Mouse (Mus musculus): Measurements from ENCODE around the gene Nbl1.

Nbl1 gene

GRCm38 (mm10) chr4:139092356-139093195 is at the start of gene Nbl1:
Gene Nbl1 (minus strand): TSS chr4:139092993.
- peak in 1 of 2 experiments; percentile 60 for DNase-seq (ENCODE audit: low spot score in 2 of 2)

- DNase-seq (ENCODE audit: low spot score in 2 of 2): no peak
Observed at GRCm38 (mm10) chr4:139141785-139142184, 49.0 kb upstream of the Nbl1 start.

- no peak for DNase-seq (ENCODE audit: low spot score in 2 of 2)
Observed at GRCm38 (mm10) chr4:139140267-139140666, 47.5 kb upstream of the Nbl1 start.

GRCm38 (mm10) chr4:139136011-139136410 is 43.2 kb upstream of the Nbl1 start:
- no peak for DNase-seq (ENCODE audit: low spot score in 2 of 2)

- DNase-seq (ENCODE audit: low spot score in 2 of 2): no peak
Observed at GRCm38 (mm10) chr4:139133109-139133508, 40.3 kb upstream of the Nbl1 start.

- DNase-seq (ENCODE audit: low spot score in 2 of 2): no peak
Observed at GRCm38 (mm10) chr4:139131858-139132672, 39.3 kb upstream of the Nbl1 start.

GRCm38 (mm10) chr4:139130701-139131549 is 38.1 kb upstream of the Nbl1 start, which contains the start of gene Minos1:
Gene Minos1 (minus strand): TSS chr4:139131113.
- peak; percentile 89 to 96 for DNase-seq (ENCODE audit: low spot score in 2 of 2)

- peak in 1 of 2 experiments; percentile 28 for DNase-seq (ENCODE audit: low spot score in 2 of 2)
Observed at GRCm38 (mm10) chr4:139129806-139130700, 37.3 kb upstream of the Nbl1 start.

GRCm38 (mm10) chr4:139126475-139126874 is 33.7 kb upstream of the Nbl1 start:
- DNase-seq (ENCODE audit: low spot score in 2 of 2): no peak

- DNase-seq (ENCODE audit: low spot score in 2 of 2): no peak
Observed at GRCm38 (mm10) chr4:139124940-139125339, 32.1 kb upstream of the Nbl1 start.

- no peak for DNase-seq (ENCODE audit: low spot score in 2 of 2)
Observed at GRCm38 (mm10) chr4:139122557-139122956, 29.8 kb upstream of the Nbl1 start.

GRCm38 (mm10) chr4:139120998-139121397 is 28.2 kb upstream of the Nbl1 start:
- DNase-seq (ENCODE audit: low spot score in 2 of 2): no peak

- no peak for DNase-seq (ENCODE audit: low spot score in 2 of 2)
Observed at GRCm38 (mm10) chr4:139120281-139120814, 27.6 kb upstream of the Nbl1 start.

GRCm38 (mm10) chr4:139116356-139117063 is 23.7 kb upstream of the Nbl1 start:
- DNase-seq (ENCODE audit: low spot score in 2 of 2): no peak

GRCm38 (mm10) chr4:139115721-139116120 is 22.9 kb upstream of the Nbl1 start:
- no peak for DNase-seq (ENCODE audit: low spot score in 2 of 2)

- no peak for DNase-seq (ENCODE audit: low spot score in 2 of 2)
Observed at GRCm38 (mm10) chr4:139112482-139112881, 19.7 kb upstream of the Nbl1 start.

GRCm38 (mm10) chr4:139111421-139111820 is 18.6 kb upstream of the Nbl1 start:
- no peak for DNase-seq (ENCODE audit: low spot score in 2 of 2)

GRCm38 (mm10) chr4:139110858-139111257 is 18.1 kb upstream of the Nbl1 start:
- DNase-seq (ENCODE audit: low spot score in 2 of 2): no peak

GRCm38 (mm10) chr4:139105453-139105852 is 12.7 kb upstream of the Nbl1 start:
- DNase-seq (ENCODE audit: low spot score in 2 of 2): no peak

GRCm38 (mm10) chr4:139101546-139101945 is 8.8 kb upstream of the Nbl1 start:
- DNase-seq (ENCODE audit: low spot score in 2 of 2): no peak

Measured in urinary bladder, adult 18-20 months (tissue).